Mouse (Mus musculus) erythroblast, embryonic 14.5 days (primary cell): ENCODE measurements around the gene Gls. TPM values are rescaled to one million over a fixed set of nuclear protein-coding genes. Genes with fewer than 3 reads are reported as not detected.

Experiments
- H3K27me3 ChIP-seq: 2 replicates; pipeline ENCODE4 v1.6.1; 2012; ENCODE audit warnings: inconsistent platforms; ENCODE audit not compliant: control insufficient read depth
- H3K36me3 ChIP-seq: 2 replicates; pipeline ENCODE4 v1.6.1; 2012; ENCODE audit warnings: mild to moderate bottlenecking, inconsistent platforms; ENCODE audit not compliant: control insufficient read depth
- H3K4me1 ChIP-seq: 2 replicates; pipeline ENCODE4 v1.6.1; 2012; ENCODE audit warnings: inconsistent platforms; ENCODE audit not compliant: control insufficient read depth
- H3K4me3 ChIP-seq: replicated peaks from 2 replicates; pipeline ENCODE3; 2012; ENCODE audit warnings: moderate library complexity, mild to moderate bottlenecking, inconsistent platforms
- H3K9me3 ChIP-seq: 2 replicates; pipeline ENCODE4 v1.6.1; 2012; ENCODE audit warnings: low read length, inconsistent platforms, mixed read lengths; ENCODE audit not compliant: control insufficient read depth
- GATA1 ChIP-seq: IDR thresholded peaks from 2 replicates; pipeline ENCODE4 v1.6.1; 2012; ENCODE audit warnings: low read length, inconsistent platforms, mixed read lengths
- TAL1 ChIP-seq: IDR thresholded peaks from 3 replicates; pipeline ENCODE4 v1.6.1; 2012; ENCODE audit warnings: low read length, inconsistent platforms, mixed read lengths
- polyA plus RNA-seq: library from polyadenylated mRNA; stranded (reverse); fragments of >175 nt; gene quantifications from 2 replicates; pipeline ENCODE4 v1.2.3, GENCODE M21; 2012

Gls gene
- polyA plus RNA-seq, 1 experiment, result 0.97 TPM

DNA sequence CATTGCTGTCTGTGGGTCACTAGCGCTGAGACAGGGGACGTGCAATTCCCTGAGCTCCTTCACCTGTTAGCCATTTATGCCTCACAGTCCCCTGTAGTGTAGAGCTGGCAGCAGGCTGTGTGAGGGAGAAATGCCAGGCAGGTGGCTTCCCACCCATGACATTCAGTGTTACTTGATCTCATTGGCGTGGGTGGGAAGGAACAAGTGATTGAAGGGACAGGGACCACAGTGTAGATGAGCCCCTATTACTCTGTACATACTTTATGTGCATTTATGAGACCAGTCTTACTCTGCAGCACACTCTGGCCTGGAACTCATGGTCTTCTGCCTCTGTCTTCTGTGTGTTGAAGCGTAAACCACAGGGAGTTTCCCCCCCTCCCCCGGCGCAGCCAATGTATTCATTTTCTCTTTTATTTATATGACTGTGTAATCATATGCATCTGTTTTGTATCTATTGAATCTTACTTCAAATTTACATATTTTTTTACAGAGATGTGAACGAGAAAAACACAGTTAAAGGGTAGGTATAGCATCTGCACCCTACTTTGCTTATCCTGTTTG, 89.4 kb downstream of the Gls start:
- Histone ChIP-seq H3K4me3 (no peak overlapping the region), H3K9me3 (no peaks in the 10 kb centered on the region), H3K27me3 (no peaks in the 10 kb centered on the region), H3K36me3 (peaks cover 55% of the 10 kb centered on the region), H3K4me1 (no peaks in the 10 kb centered on the region)
- no peak for TF ChIP-seq GATA1
- no peak for TF ChIP-seq TAL1

DNA sequence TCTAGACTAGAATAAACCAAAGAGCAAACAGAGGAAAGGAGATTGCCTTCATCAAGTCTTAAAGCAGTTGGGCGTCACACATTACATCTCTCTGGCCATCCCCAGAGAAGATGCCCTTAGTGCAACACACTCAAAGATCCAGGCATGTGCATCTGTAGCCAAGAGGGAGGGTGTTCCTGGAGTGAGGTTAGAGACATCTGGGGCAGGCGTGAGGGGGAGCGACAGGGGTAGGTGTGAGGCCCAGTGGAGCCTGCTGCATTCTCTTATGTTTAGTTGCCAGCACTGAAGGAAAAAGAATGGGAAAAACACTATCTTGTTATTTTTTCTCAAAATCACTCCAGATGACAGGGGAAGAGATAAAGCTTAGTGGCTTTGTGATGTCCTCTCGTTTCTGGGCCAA, 89.8 kb downstream of the Gls start:
- TF ChIP-seq TAL1 (no peak), GATA1 (no peak)
- Histone ChIP-seq H3K4me3 (no peak overlapping the region), H3K27me3 (no peaks in the 10 kb centered on the region), H3K4me1 (no peaks in the 10 kb centered on the region), H3K36me3 (peaks cover 58% of the 10 kb centered on the region), H3K9me3 (no peaks in the 10 kb centered on the region)

DNA sequence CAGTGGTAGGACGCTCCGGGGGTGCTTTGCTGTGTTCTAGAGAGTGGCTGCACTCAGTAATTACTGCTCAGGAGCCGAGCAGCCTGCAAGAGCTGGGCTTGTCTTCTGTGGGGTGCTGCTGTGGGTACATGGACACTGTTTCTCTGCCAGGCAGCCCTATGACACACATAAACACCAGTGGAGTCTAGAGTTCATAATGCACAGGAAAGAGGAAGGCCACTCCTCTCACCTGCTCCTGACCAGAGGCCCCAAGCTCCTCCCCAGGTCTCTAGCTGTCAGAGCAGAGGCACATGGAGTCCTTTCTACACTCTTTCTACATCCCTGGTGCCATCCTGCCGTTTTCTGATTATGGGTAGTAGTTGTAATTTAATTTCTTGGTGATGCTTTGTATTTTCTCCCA, 90.9 kb downstream of the Gls start:
- Histone ChIP-seq H3K4me1 (no peaks in the 10 kb centered on the region), H3K27me3 (no peaks in the 10 kb centered on the region), H3K9me3 (no peaks in the 10 kb centered on the region), H3K36me3 (peaks cover 63% of the 10 kb centered on the region), H3K4me3 (no peak overlapping the region)
- no peak for TF ChIP-seq GATA1
- TF ChIP-seq TAL1, result no peak

DNA sequence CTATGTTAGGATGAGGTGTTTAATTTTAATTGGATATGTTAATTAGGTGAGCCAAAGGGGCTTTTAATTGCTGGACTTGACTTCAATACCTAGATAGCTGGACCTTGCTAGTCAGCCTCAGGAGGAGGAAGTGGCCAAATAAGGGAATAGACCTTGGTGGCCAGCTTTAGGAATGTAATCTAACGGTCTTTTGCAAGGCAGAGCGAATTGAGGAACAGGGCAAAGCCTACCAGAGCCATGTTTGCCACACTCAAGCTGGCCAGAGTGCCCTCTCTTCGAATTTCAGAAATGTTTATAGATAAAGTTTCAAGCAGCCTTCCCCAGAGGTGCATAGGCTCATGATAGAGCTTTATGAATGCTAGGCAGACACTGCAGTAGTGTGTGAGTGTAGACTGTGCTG, 91.5 kb downstream of the Gls start:
- H3K9me3 ChIP-seq, result no peaks in the 10 kb centered on the region
- peaks cover 66% of the 10 kb centered on the region for H3K36me3 ChIP-seq
- H3K27me3 ChIP-seq, result no peaks in the 10 kb centered on the region
- no peak for TF ChIP-seq TAL1
- no peak for TF ChIP-seq GATA1
- H3K4me3 ChIP-seq, result no peak overlapping the region
- no peaks in the 10 kb centered on the region for H3K4me1 ChIP-seq

DNA sequence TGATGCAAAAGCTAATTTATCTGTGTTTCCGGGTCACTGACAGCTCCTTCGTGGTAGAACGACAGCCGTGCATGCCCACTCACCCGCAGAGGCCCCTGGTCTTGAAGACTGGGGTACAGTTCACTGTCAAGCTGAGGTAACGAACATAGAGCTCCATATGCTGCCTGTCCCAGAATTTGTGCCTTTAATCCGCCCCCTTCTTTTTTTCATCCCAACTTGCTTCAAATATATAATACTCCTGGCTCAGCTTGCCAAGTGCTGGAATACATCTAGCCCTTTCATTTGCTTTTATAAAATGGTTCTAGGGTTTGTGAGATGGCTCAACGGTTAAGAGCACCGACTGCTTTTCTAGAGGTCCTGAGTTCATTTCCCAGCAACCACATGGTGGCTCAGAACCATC, 92.5 kb downstream of the Gls start:
- Histone ChIP-seq H3K4me3 (no peak overlapping the region), H3K27me3 (no peaks in the 10 kb centered on the region), H3K9me3 (no peaks in the 10 kb centered on the region), H3K36me3 (peaks cover 68% of the 10 kb centered on the region), H3K4me1 (no peaks in the 10 kb centered on the region)
- TF ChIP-seq GATA1 (no peak), TAL1 (no peak)

DNA sequence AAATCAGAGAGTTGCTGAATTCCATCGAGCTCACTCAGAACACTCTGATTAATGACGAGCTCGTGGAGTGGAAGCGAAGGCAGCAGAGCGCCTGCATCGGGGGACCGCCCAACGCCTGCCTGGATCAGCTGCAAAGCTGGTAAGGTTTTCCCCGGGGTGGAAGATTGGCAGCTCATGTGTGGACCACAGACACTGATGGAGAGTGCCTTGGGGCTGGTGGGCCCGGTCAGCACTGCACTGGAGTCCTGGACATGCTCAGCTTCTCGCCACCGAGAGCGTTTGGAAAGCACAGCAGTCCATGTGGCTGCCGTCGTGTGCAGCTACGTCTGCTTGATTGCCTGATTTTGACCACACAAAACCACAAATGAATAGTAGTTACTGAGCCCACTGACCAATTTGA, 95.7 kb downstream of the Gls start:
- no peaks in the 10 kb centered on the region for H3K4me1 ChIP-seq
- peaks cover 65% of the 10 kb centered on the region for H3K36me3 ChIP-seq
- TF ChIP-seq GATA1 (no peak), TAL1 (no peak)
- no peaks in the 10 kb centered on the region for H3K9me3 ChIP-seq
- no peaks in the 10 kb centered on the region for H3K27me3 ChIP-seq
- H3K4me3 ChIP-seq, result no peak overlapping the region

DNA sequence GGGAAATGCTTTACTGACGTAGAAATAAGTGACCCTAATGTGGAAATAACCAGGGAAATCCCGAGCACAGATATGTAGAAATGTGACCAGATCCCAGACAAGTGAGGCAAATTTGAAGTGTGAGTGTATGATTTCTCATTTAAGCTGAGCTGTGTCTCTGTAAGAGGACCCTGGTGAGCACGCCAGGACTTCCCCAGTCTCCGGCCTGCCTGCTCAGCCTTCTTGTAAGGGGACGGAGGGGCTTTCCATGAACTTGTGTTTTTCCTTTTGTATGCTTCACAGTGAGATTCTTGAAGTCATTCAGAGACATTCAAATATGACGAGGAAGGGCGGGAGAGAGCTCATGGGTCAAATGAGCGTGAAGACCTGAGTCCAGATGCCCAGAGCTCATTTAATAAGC, 99.8 kb downstream of the Gls start:
- no peaks in the 10 kb centered on the region for H3K4me1 ChIP-seq

DNA sequence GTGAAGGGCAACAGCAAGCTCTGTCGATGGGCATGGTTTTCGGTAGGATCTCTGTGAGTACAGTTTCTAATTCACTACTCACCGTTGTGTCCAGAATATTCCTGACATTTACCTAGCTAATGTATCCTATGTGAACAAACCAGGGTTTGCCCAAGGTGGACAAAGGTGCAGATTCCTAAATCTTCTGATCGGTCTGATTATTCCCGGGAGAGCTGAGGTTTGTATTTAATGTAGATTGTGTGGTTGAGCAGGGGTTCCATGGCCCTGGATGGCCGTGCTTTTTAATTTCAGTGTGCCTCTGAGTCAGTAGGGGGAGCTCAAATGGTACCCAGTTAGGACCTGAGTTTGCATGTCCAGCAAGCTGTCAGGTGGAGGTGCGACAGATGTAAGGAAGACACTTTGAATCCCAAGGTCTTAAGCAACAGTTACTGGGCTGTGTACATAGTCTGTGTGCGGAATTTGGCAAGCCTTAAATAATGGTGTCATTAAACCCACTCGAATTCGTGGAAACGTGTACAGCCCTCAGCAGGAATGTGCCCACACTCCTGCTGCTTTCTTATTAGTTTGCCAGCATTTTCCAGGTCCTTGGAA, 101.2 kb downstream of the Gls start:
- H3K27me3 ChIP-seq, result no peaks in the 10 kb centered on the region
- peaks cover 55% of the 10 kb centered on the region for H3K36me3 ChIP-seq
- no peak overlapping the region for H3K4me3 ChIP-seq
- no peaks in the 10 kb centered on the region for H3K9me3 ChIP-seq
- H3K4me1 ChIP-seq, result no peaks in the 10 kb centered on the region
- no peak for TF ChIP-seq GATA1
- no peak for TF ChIP-seq TAL1

More for the DNA sequence above, 99.8 kb downstream of the Gls start:
- TF ChIP-seq GATA1 (no peak), TAL1 (no peak)
- peaks cover 60% of the 10 kb centered on the region for H3K36me3 ChIP-seq
- H3K9me3 ChIP-seq, result no peaks in the 10 kb centered on the region
- no peak overlapping the region for H3K4me3 ChIP-seq
- H3K27me3 ChIP-seq, result no peaks in the 10 kb centered on the region

DNA sequence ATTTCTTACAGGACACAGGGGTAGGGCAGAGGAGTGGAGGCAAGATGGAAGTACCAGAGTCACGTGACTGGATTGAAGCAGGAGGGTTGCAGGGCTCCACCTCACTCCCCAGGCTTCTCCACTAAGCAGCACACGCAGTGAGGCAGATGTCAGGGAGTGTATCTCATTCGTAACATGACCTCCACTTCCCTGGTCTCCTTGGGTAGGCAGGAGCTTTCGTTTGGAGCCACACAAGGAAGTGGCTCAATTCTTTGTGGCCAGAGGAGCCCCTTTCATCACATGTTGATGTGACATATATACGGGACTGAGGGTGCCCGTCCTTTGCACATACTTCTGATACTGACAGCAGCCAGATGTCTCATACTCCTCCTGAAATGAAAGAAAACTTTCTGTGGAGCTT, 103.2 kb downstream of the Gls start:
- Histone ChIP-seq H3K4me1 (no peaks in the 10 kb centered on the region), H3K36me3 (peaks cover 59% of the 10 kb centered on the region), H3K4me3 (no peak overlapping the region), H3K27me3 (no peaks in the 10 kb centered on the region), H3K9me3 (no peaks in the 10 kb centered on the region)
- no peak for TF ChIP-seq TAL1
- no peak for TF ChIP-seq GATA1

DNA sequence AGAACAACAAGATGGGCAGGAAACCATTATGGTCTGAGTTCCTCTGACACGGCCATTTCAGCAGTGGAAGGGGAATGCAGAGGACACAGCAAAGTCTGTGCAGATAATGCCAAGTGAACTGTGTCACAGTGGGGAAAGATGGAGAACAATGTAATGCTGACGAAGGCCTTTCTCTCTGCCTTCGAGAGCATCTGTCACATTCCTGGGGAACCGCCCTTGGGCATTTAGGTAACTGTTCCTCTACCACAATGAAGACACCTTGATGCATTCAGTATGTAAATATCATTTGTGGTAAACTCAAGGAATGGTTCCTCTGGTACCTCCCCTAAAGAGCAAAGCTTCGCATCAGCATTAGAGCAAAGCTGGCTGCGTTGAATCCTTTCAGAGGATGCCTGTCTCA, 105.7 kb downstream of the Gls start:
- Histone ChIP-seq H3K4me3 (no peak overlapping the region), H3K9me3 (no peaks in the 10 kb centered on the region), H3K27me3 (no peaks in the 10 kb centered on the region), H3K4me1 (no peaks in the 10 kb centered on the region), H3K36me3 (peaks cover 58% of the 10 kb centered on the region)
- TF ChIP-seq GATA1 (no peak), TAL1 (no peak)
